Mouse (Mus musculus) brain, embryonic 14.5 days (tissue): ENCODE results near the gene Mfap2. TPM values are rescaled to one million over a fixed set of nuclear protein-coding genes. Genes with fewer than 3 reads are reported as not detected.

ENCODE experiments used
- DNase-seq: peaks from one replicate; pipeline ENCODE4 v3.0.0-alpha.2; 2011; ENCODE audit warnings: low read depth
- CTCF ChIP-seq: fragments of 200-500 bp; IDR thresholded peaks from 2 replicates; pipeline ENCODE4 v1.5.1; 2012; ENCODE audit warnings: inconsistent platforms, mild to moderate bottlenecking, moderate library complexity, borderline replicate concordance; ENCODE audit not compliant: insufficient read depth, insufficient read length; ENCODE audit errors: extremely low read depth
- POLR2A ChIP-seq: fragments of 200-500 bp; IDR thresholded peaks from 2 replicates; pipeline ENCODE4 v1.6.1; 2012; ENCODE audit warnings: mild to moderate bottlenecking, inconsistent platforms, borderline replicate concordance; ENCODE audit not compliant: poor library complexity, insufficient read depth, insufficient read length, severe bottlenecking; ENCODE audit errors: extremely low read depth
- polyA plus RNA-seq: library from polyadenylated mRNA; depleted of rRNA; stranded (reverse); fragments of >200 nt; gene quantifications from 2 replicates; pipeline ENCODE4 v1.2.3, GENCODE M21; 2012; rRNA removed

Gene Mfap2
- polyA plus RNA-seq, 1 experiment: 186 TPM

GRCm38 (mm10) chr4:141060426-141061301, 50.4 kb downstream of the Mfap2 start, which contains the start of gene Crocc:
Crocc (minus strand) TSS chr4:141060550.
- TF ChIP-seq CTCF (peak; percentile 99), POLR2A (peak; percentile 96)
- DNase-seq: peak; percentile 100

- TF ChIP-seq CTCF: no peak
- no peak for TF ChIP-seq POLR2A
These were observed 54.0 kb downstream of the Mfap2 start for GRCm38 (mm10) chr4:141064104-141064659.

GRCm38 (mm10) chr4:141065123-141065522, 54.9 kb downstream of the Mfap2 start:
- peak; percentile 94 for DNase-seq
- TF ChIP-seq POLR2A (no peak), CTCF (peak; percentile 99)

More at GRCm38 (mm10) chr4:141064104-141064659, 54.0 kb downstream of the Mfap2 start:
- DNase-seq: no peak

Other genes with a start within 250 kb of the Mfap2 start
- gene Padi4, start 236.2 kb upstream of the Mfap2 start, polyA plus RNA-seq: 0.11 and 0.14 TPM in 2 replicates
- 0.01 and 0.05 TPM in 2 replicates for gene Padi3, start 199.8 kb upstream of the Mfap2 start, polyA plus RNA-seq
- 0.03 TPM in 2 replicates for gene Padi1, start 164.6 kb upstream of the Mfap2 start, polyA plus RNA-seq
- gene Padi2, start 104.1 kb upstream of the Mfap2 start, polyA plus RNA-seq: 0.43 and 0.67 TPM in 2 replicates
- gene Sdhb, start 49.2 kb upstream of the Mfap2 start, polyA plus RNA-seq: 213 and 233 TPM in 2 replicates
- gene Atp13a2, start 23.5 kb upstream of the Mfap2 start, polyA plus RNA-seq: 260 and 278 TPM in 2 replicates
- gene Crocc, start 50.1 kb downstream of the Mfap2 start, polyA plus RNA-seq: 40.4 and 42.5 TPM in 2 replicates
- 58.5 and 74.2 TPM in 2 replicates for gene Necap2, start 67.9 kb downstream of the Mfap2 start, polyA plus RNA-seq
- 0.05 TPM in 1 of 2 replicates, not detected in the other for gene Spata21, start 77.9 kb downstream of the Mfap2 start, polyA plus RNA-seq
- gene Szrd1, start 129.4 kb downstream of the Mfap2 start, polyA plus RNA-seq: 34.1 and 46.0 TPM in 2 replicates
- 26.0 and 32.0 TPM in 2 replicates for gene Fbxo42, start 137.5 kb downstream of the Mfap2 start, polyA plus RNA-seq
- gene Rsg1, start 203.5 kb downstream of the Mfap2 start, polyA plus RNA-seq: 5.2 and 5.5 TPM in 2 replicates
- gene Arhgef19, start 229.1 kb downstream of the Mfap2 start, polyA plus RNA-seq: 1.5 and 2.6 TPM in 2 replicates